Mouse (Mus musculus) forebrain, postnatal 0 days (tissue): ENCODE data around the gene Vti1a. TPM values are rescaled to one million over a fixed set of nuclear protein-coding genes. Genes with fewer than 3 reads are reported as not detected.

Source experiments
- ATAC-seq: fragments of 200-750 bp; cut with Nextera tagmentation; 2 replicates; pipeline ENCODE4 v1.8.0; 2017; ENCODE audit warnings: mild to moderate bottlenecking, moderate library complexity
- DNase-seq: peaks from one replicate; pipeline ENCODE4 v3.0.0-alpha.2; 2015
- H3K27ac ChIP-seq: fragments of 300-500 bp; sonication (generic); 2 replicates; pipeline ENCODE4 v1.5.1; 2014; ENCODE audit warnings: low read depth, mild to moderate bottlenecking, antibody characterized with exemption, low read length, moderate library complexity, mixed read lengths
- H3K27me3 ChIP-seq: fragments of 300-500 bp; sonication (generic); 2 replicates; pipeline ENCODE4 v1.6.1; 2014; ENCODE audit warnings: mild to moderate bottlenecking, low read length, mixed read lengths; ENCODE audit not compliant: insufficient read depth
- H3K36me3 ChIP-seq: fragments of 300-500 bp; sonication (generic); 2 replicates; pipeline ENCODE4 v1.6.1; 2014; ENCODE audit warnings: mild to moderate bottlenecking, moderate library complexity; ENCODE audit not compliant: insufficient read depth
- H3K4me1 ChIP-seq: fragments of 300-500 bp; sonication (generic); 2 replicates; pipeline ENCODE4 v1.6.1; 2014; ENCODE audit warnings: antibody characterized with exemption; ENCODE audit not compliant: insufficient read depth
- H3K4me2 ChIP-seq: fragments of 300-500 bp; sonication (generic); 2 replicates; pipeline ENCODE4 v1.6.1; 2014; ENCODE audit warnings: low read depth, mild to moderate bottlenecking, moderate library complexity
- H3K4me3 ChIP-seq: fragments of 300-500 bp; sonication (generic); 2 replicates; pipeline ENCODE4 v1.5.1; 2014; ENCODE audit warnings: low read depth, low read length, mixed read lengths
- H3K9ac ChIP-seq: fragments of 300-500 bp; sonication (generic); 2 replicates; pipeline ENCODE4 v1.6.1; 2014; ENCODE audit warnings: mild to moderate bottlenecking
- H3K9me3 ChIP-seq: fragments of 300-500 bp; sonication (generic); 2 replicates; pipeline ENCODE4 v1.6.1; 2016; ENCODE audit warnings: low read length
- CTCF ChIP-seq: sonication (generic); IDR thresholded peaks from 2 replicates; pipeline ENCODE4 v1.5.1; 2016; ENCODE audit warnings: antibody characterized with exemption, control low read depth, low read depth
- WGBS: fragments of 180-500 bp; shearing (Covaris S2); extraction: QIAGEN DNeasy Blood & Tissue Kit; methylation state at CpG from one replicate; pipeline ENCODE4 v1.1.7; 2014; 5-methylcytosine and 5-hydroxymethylcytosine counted together
- polyA plus RNA-seq: library from polyadenylated mRNA; unstranded; fragments of >200 nt; fragmentation: Nextera tagmentation; extraction: Ambion mirVana; gene quantifications from 2 replicates; pipeline ENCODE4 v1.2.1, GENCODE M21; 2015
- total RNA-seq: library from RNA; depleted of rRNA; stranded (reverse); fragments of >200 nt; gene quantifications from 2 replicates; pipeline ENCODE4 v1.2.3, GENCODE M21; 2014

Vti1a gene
- total and polyA plus RNA-seq, 2 experiments from 2014 or later = 27.5 to 43.7 TPM

- H3K9ac ChIP-seq = no peak overlapping the region
- TF ChIP-seq CTCF = no peak
- H3K9me3 ChIP-seq = no peaks in the 10 kb centered on the region
- no peak for DNase-seq
- no peak overlapping the region for H3K4me2 ChIP-seq
- H3K27me3 ChIP-seq = no peaks in the 10 kb centered on the region
- no peak overlapping the region for H3K4me3 ChIP-seq
- no peak overlapping the region for H3K27ac ChIP-seq
- H3K4me1 ChIP-seq = peaks cover 8% of the 10 kb centered on the region
- peaks cover 35% of the 10 kb centered on the region for H3K36me3 ChIP-seq
- no peak for ATAC-seq
- WGBS = 88% methylated on average over 8 of the region's 8 CpGs
Observed at GRCm38 (mm10) chr19:55311874-55312273, 4.2 kb upstream of the Vti1a start.

GRCm38 (mm10) chr19:55313649-55314048 lies 2.4 kb upstream of the Vti1a start:
- Histone ChIP-seq H3K27me3 (no peaks in the 10 kb centered on the region), H3K4me2 (no peak overlapping the region), H3K4me3 (no peak overlapping the region), H3K36me3 (peaks cover 25% of the 10 kb centered on the region; the same call in 1 of the 2 replicates), H3K9ac (no peak overlapping the region), H3K9me3 (no peaks in the 10 kb centered on the region), H3K27ac (no peak overlapping the region), H3K4me1 (peaks cover 10% of the 10 kb centered on the region)
- no peak for TF ChIP-seq CTCF
- DNase-seq (no peak), ATAC-seq (no peak)
- 92% methylated on average over 2 of the region's 2 CpGs for whole genome bisulfite sequencing

GRCm38 (mm10) chr19:55315452-55316108 lies 515 bp upstream of the Vti1a start, which contains the start of gene Zdhhc6:
Gene Zdhhc6 (minus strand): TSS chr19:55316032.
- peaks cover 10% of the 10 kb centered on the region; the same call in 1 of the 2 replicates for H3K36me3 ChIP-seq
- no peaks in the 10 kb centered on the region for H3K27me3 ChIP-seq
- H3K9ac ChIP-seq = peak within 1 kb of the TSS; percentile 77
- ATAC-seq = peak; percentile 84
- under 1% methylated on average over 60 of the region's 60 CpGs for WGBS
- no peaks in the 10 kb centered on the region for H3K9me3 ChIP-seq
- H3K27ac ChIP-seq = peak within 1 kb of the TSS; percentile 80
- DNase-seq = peak; percentile 92
- H3K4me2 ChIP-seq = peak within 1 kb of the TSS; percentile 89
- peak; percentile 25; the same call in 1 of the 2 replicates for TF ChIP-seq CTCF
- peaks cover 10% of the 10 kb centered on the region for H3K4me1 ChIP-seq
- peak within 1 kb of the TSS; percentile 64 for H3K4me3 ChIP-seq

- WGBS = 58% methylated on average over 10 of the region's 10 CpGs
- ATAC-seq = no peak
- Histone ChIP-seq H3K27me3 (no peaks in the 10 kb centered on the region), H3K4me1 (peaks cover 10% of the 10 kb centered on the region), H3K9me3 (no peaks in the 10 kb centered on the region), H3K4me2 (peak overlapping the region; percentile 89), H3K27ac (no peak overlapping the region), H3K36me3 (0 out of 2 replicates have a peak, but pooled peaks cover 2% of the 10 kb centered on the region), H3K4me3 (peak overlapping the region; percentile 64), H3K9ac (0 out of 2 replicates have a peak overlapping the region, but pooled peaks have one; percentile 77)
- no peak for DNase-seq
- TF ChIP-seq CTCF = no peak
Observed at GRCm38 (mm10) chr19:55316901-55317300, 806 bp downstream of the Vti1a start.

- Histone ChIP-seq H3K9ac (no peak overlapping the region), H3K4me3 (no peak overlapping the region), H3K27me3 (no peaks in the 10 kb centered on the region), H3K4me1 (peaks cover 10% of the 10 kb centered on the region), H3K9me3 (no peaks in the 10 kb centered on the region), H3K4me2 (no peak overlapping the region), H3K27ac (no peak overlapping the region), H3K36me3 (peaks cover 17% of the 10 kb centered on the region)
- 67% methylated on average over 3 of the region's 3 CpGs for WGBS
- DNase-seq (no peak), ATAC-seq (no peak)
- TF ChIP-seq CTCF = no peak
Observed at GRCm38 (mm10) chr19:55319036-55319435, 2.9 kb downstream of the Vti1a start.

GRCm38 (mm10) chr19:55319521-55319920 lies 3.4 kb downstream of the Vti1a start:
- no peak for TF ChIP-seq CTCF
- no peak for DNase-seq
- Histone ChIP-seq H3K4me2 (no peak overlapping the region), H3K9ac (no peak overlapping the region), H3K36me3 (peaks cover 18% of the 10 kb centered on the region), H3K27me3 (no peaks in the 10 kb centered on the region), H3K4me1 (peaks cover 10% of the 10 kb centered on the region), H3K4me3 (no peak overlapping the region), H3K27ac (no peak overlapping the region), H3K9me3 (no peaks in the 10 kb centered on the region)
- ATAC-seq = no peak
- 57% methylated on average over 5 of the region's 5 CpGs for WGBS

GRCm38 (mm10) chr19:55322604-55323003 lies 6.5 kb downstream of the Vti1a start:
- TF ChIP-seq CTCF = no peak
- H3K9me3 ChIP-seq = no peaks in the 10 kb centered on the region

More at GRCm38 (mm10) chr19:55322604-55323003, 6.5 kb downstream of the Vti1a start:
- ATAC-seq (no peak), DNase-seq (no peak)
- H3K9ac ChIP-seq = no peak overlapping the region
- no peak overlapping the region for H3K27ac ChIP-seq
- H3K4me2 ChIP-seq = no peak overlapping the region
- WGBS = 93% methylated on average over 8 of the region's 8 CpGs
- no peaks in the 10 kb centered on the region for H3K4me1 ChIP-seq
- H3K27me3 ChIP-seq = no peaks in the 10 kb centered on the region
- no peak overlapping the region for H3K4me3 ChIP-seq
- peaks cover 18% of the 10 kb centered on the region for H3K36me3 ChIP-seq
